Mouse (Mus musculus) CD4-positive, CD25-positive, alpha-beta regulatory T cell, adult 2 months (primary cell): ENCODE measurements around the gene Ostf1.

Source experiments
- DNase-seq: peaks from one replicate; pipeline ENCODE4 v3.0.0-alpha.2; 2012; ENCODE audit warnings: low read depth, low spot score

Ostf1 gene

DNA sequence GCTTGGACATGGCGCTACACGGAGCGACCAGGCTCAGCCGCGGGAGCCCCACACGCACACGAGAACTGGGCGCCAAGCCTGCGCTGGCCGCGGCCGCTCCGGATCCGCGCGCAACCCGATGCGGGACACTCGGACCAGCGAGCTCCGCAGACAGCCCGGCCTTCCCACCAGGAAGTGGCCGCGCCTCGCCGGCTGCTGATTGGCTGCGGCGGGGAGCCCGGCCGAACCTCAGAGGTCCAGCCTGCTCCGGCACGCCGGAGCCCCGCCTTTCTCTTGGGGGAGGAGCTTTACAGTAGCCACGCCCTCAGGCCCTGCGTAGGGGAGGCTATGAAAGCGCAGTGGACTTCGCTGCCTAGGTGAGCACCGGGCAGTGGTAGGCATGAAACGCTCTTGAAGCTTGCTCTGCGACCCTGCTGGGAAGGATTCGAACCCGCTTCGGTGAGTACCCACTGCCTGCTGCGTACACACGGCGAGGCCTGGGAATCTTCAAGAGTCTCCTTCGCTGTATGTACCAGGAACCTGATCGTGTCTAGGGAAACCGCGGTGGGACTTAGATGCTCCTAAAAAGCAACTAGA, at the start of gene Ostf1, which contains the start of gene Nmrk1:
Ostf1 (minus strand) TSS at position 180 of the 576 bp plus-strand sequence.
Nmrk1 (plus strand) TSS at position 307 of the 576 bp plus-strand sequence.
- peak; percentile 92 for DNase-seq

DNA sequence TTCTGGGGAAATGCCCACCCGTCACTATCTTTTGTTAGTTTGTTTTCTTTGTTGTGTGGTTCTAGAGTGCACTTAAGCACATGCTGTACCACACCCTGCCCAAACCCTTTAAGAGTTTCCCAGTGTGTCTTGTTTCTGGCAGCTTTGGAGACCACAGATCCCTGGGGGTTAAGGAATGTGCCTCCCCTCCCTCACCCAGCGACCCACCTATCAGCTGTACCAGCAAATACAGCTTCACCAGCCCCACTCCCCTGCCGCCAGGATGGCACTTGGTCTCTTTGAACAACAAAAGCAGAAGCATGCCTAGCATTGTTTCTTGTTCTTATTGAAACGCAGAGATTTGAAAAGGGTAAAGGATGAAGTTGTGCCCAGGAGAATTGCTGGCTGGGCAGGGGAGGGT, 41.5 kb upstream of the Ostf1 start:
- DNase-seq: no peak

DNA sequence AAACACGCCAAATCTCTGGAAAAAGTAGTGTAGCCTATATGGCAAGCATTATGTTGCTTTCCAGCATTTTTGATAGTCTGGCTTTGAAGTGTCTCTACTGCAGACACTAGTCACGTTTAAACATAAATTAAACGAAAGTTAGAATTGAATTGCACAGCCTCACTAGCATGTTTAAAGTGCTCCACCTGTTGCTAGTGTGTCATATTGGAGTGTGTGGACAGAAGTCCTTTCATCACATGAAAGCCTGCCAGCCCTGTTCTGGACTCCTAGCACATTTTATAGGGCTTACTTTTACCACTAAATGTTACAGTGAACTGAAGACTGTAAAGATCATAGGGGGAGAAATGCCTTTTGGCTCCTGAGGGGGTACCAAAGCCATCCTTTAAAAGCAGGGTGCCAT, 40.9 kb upstream of the Ostf1 start:
- DNase-seq: no peak

DNA sequence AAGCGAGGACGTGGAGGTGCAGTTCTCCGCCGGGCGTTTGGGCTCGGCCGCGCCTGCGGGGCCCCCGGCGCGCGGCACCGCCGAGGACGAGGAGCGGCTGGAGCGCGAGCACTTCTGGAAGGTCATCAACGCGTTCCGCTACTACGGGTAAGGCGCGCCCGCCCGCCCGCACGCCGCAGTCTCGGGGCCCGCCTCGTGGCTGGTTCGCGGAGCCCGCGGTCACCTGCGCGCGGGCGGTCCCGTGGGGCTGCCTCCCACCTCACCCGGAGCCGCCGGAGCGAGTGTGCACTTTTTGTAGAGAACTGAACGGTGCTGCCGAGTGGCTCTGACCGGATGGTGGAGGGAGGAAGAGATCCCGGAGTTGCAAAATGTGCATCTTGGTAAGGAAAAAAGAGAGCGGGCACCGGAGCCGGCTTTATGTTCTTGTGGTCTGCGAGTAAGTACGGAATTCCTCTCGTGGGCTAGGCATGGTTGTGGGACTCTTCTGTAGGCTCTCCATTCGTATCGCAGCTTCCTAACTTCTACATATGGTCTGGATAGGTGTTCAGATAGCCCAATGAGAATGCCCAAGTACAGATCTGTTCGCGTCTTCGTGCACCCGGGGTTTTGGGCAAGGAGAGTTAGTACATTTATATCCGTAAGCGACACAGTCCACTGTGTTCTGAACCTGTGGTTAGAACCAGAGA, 39.6 kb upstream of the Ostf1 start:
- DNase-seq: peak; percentile 65

DNA sequence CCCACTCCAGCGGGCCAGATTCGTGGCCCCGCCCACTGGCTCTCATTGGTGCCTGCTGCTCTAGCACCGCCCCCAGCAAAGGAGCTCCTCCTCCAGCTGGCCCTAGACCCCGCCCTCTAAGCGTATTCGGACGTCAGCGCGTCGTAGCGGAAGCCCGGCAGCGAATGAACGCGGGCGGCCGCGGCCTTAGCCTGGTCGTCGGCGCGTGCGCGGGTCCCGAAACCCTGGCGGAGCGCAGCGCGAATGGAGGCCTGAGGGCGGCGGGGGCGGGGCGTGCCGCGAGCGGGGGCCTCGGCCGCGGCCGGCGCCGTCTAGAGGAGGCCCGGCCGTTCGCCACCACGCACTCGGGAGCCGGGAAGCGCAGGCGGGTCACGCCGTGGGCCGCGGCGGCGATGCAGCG, 39.0 kb upstream of the Ostf1 start, which contains the start of gene Carnmt1:
Carnmt1 (plus strand) TSS at position 157 of the 400 bp plus-strand sequence.
- peak; percentile 99 for DNase-seq

DNA sequence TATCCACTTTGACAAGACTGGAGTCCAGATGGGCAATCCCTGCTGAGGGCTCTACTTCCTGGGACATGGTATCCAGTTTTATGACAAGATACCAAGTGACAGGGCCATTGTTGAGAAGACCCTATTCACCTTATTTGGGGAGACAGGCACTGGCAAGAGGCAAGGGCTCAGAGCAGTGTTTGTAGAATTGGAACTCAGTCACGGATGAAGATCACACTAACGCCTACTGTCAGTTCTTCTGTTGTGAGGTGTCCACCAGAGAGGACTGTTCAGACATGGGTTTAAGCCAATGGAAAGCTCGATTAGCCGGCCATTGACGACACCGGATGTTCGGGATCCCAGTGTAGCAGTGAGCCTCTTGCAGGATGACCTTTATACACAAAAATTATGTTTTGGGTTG, 37.9 kb upstream of the Ostf1 start:
- no peak for DNase-seq

DNA sequence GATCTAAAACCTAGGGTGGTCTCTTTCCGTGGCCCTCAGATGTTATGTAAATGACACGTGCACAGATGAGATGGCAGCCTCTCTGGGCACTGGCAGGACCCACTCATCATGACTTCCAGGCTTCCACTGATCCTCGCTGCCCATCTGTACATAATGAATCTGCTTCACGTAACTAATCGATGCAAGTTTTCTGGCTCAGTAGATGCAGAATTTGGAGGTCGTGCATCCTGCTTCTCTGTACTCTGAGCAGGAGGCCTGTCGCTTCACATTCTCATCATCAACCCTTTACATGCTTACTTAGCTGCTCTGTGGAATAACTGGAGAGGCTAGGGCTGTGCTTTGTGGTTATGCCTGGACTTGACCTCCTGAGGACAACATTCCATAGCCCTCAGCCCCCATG, 35.3 kb upstream of the Ostf1 start:
- no peak for DNase-seq

DNA sequence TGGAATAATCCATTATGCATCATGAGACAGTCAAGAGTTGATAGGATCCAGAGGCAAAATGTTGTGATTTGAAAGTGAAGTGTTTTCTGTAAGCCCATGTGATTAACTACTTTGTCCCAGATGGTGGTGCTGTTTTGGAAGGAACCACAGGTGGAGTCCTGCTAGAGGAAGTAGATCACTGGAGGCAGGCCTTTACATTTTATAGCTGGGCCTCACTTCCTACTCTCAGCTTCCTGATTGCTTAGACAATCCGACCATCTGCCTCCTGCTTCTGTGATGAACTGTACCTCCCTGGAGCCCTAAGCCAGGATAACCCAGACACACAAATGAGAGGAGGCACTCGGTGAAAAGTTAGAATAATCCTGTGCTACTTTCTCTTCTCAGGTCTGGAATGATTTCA, 32.3 kb upstream of the Ostf1 start:
- peak; percentile 26 for DNase-seq

DNA sequence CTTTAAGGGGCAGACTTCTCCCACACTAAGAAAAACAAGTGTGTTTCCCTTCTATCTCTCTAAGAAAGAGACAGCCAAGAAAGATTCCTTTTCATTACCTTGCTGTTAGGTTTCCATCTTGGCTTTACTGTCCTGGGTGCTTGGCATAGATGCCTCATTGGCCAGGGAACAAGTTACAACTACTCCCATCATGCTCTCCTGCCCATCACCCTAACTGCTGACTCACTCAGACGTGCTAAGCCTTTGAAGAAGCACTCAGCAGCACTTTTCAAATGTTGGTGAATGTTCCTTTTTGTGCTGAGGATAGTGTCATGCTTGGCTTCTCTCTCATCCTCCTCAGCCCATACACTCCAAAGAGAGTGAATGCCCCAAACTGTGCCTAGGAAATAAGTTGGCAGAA, 30.1 kb upstream of the Ostf1 start:
- DNase-seq: no peak

DNA sequence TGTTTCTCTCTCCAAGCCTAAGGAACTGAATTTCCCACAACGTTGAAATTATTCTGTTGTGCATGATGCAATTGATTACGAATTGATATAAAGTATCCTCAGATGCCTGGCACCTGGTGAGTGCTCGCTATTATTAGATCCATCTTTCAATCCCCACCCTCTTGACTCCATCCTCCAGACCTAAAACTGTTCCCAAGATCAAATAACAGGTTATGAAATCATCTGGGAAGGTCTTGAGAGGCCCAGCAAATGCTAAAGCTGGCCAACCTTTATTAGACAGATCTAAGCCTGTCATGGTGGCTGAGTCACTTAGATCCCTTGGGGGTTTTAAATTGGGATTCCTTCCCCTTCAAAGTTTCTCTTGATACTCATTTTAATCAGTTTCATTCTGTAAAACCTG, 28.8 kb upstream of the Ostf1 start:
- no peak for DNase-seq

DNA sequence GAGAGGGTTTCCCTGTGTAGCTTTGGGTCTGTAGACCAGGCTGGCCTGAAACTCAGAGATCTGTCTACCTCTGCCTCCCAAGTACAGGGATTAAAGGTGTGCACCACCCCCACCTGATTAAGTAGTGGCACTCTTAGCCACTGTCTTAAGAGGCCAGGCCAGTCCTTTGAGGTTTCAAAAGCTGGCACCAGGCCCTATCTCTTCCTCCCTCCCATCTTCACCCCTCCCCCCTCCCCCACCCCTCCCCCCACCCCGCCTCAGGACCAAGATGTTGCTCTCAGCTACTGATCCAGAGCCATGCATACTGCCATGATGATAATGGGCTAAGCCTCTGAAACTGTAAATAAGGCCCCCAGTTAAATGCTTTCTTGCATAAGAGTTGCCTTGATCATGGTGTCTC, 27.7 kb upstream of the Ostf1 start:
- no peak for DNase-seq

DNA sequence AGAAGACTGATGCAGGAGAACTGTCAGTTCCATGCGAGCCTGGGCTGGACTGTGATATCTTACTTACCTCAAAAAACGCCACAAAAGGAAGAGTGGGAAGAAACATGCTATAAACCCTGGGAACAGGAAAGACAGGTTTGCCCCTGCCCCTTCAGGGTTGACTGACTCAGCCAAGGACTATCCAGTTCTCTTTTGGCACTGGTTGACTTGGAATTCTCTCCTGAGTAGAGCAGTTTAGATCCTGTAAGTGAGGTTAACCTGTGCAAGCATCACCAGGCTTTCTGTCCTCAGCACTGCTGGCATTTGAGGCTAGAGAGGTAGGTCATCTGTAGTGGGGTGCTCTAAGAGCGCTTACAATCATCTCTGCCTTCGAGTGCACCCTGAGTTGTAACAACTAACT, 26.9 kb upstream of the Ostf1 start:
- DNase-seq: no peak

DNA sequence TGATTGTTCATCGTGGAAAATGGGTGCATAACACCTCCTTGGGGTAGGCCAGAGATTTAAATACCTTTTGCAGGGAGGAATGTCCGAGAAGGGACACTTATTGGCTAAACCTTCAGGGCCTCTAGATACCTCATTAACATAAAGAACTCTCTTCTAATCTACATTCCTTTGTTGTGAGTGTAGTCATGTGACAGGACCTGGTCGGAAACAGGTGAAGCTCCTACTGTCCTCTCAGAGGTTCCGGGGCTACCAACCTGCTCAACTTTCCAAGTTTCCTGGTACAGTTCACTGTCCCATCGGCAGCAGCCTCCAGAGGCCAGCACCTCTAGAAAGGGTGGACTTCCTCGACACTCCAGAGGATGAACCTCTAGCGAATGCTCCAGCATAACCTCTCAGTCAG, 24.4 kb upstream of the Ostf1 start:
- DNase-seq: no peak

DNA sequence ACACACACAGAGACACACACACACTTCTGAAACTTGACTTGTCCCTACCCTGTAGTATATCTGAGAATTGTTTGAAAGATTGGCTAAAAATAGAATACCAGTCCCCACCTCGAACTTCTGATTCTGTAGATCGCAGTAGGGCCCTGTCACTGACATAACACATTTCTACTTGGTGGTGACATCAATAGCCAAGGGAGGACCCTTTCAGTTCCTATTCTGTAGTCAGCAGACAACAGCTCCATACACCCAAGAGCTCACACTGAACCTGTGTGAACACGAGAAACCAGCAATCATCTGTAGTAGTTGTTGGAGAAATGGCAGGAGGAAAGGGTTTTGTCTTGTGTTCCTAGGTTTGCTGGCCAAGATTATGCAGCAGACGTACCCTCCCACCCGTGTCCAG, 23.4 kb upstream of the Ostf1 start:
- no peak for DNase-seq

DNA sequence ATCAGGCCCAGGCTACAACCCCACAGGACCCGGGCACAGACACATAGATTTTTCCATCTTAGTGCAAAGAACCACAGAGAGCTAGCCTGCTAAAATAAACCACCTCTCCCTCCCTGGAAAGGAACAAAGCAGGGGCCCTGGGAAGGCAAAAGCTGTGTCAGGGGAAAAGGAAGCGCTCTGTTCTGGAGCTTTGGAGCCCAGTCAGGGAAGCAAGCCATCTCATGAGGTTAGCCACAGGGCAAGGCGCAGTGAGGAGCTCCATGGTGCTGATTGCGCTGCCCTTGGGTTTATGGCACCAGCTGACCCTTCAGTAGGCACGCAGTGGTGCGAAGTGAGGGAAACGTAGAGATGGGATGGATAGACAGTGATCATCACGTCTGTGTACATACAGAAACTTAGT, 22.7 kb upstream of the Ostf1 start:
- no peak for DNase-seq

DNA sequence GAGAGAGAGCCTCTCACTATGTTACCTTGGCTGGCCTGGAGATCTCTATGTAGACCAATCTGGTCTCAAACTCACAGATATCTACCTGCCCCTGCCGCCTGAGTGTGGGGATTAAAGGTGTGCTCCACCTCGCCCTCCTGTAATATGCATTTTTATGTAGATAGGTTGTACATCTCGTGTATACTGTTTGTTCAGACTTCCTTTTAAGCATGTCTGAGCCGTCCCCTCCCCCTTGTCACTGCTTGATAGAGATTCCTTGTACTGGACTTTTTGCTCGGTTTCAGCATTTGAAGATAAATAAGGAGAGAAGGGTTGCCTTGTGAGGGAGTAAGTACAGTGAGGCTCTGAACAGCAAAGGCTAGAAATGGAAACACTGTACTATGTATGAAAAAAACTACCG, 21.4 kb upstream of the Ostf1 start:
- no peak for DNase-seq

DNA sequence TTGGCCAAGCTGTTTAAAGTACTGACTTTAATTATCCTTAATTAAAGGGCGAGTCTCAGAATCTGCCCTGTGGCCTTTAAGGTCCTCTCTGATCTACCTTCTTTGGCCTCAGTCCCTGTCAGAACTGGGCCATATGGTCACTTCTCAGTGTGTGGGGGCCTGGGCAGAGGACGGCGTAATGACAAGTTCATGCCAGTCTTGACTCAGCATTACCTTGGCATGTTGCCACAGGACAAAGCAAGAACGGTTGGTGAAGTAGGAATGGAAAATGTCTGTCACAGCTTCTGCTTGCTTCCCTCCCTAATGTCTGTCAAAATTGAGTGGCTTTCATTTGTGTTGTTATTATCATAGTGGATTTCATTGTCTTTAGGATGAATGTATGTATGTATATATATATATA, 21.0 kb upstream of the Ostf1 start:
- no peak for DNase-seq

DNA sequence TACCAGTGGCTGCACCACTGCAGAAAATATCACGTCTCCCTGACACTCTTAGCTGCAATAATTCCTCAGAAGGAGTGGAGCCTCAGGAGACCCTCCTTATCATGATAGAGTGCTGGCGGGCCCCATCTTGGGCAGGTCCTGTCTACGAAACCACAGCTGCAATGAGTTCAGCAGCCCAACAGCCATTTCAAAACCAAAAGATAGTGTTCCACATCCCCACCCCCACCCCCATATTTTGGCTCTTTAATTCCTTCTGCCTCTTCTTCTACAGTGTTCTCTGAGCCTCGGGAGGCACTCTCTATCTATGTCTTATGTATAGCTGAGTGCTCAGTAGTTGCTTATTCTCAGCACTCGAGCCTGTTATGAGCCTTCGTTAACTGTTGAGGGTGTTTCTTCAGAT, 18.9 kb upstream of the Ostf1 start:
- no peak for DNase-seq

DNA sequence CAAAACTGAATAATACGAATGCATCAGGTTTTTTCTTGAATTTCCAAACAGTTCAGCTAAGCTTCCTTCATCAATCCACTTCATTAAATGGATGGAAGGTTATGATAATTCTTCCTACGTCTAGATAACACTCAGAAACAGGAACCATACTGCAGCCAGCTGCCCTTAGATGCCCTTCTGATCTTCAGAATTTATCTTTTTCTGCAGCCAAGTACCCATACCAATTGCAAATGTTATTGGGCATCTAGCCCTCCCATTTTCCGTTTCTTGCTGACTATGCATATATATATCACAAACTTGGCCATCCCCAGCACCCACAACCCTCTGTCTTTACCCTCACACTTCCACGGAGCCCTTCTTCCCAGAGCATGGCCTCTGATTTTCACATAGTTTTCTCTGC, 18.3 kb upstream of the Ostf1 start:
- DNase-seq: no peak

DNA sequence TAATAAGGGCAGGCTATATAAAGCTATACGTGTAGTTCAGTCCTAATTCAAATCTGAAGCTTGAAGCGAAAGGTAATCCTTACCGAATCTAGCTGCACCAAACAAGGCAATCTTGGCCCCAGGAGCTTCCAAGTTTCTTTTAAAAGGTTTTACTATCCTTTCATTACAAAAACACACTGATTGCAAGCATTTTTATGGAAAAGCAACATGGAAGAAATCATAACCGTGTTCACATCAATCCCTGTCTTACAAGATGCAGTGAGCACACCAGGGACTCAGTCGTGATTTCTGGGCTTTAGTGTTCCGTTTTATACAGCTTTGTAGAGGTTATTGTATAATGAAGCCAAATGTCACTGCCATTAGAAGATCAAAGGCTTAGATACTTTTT, 16.9 kb upstream of the Ostf1 start:
- no peak for DNase-seq

DNA sequence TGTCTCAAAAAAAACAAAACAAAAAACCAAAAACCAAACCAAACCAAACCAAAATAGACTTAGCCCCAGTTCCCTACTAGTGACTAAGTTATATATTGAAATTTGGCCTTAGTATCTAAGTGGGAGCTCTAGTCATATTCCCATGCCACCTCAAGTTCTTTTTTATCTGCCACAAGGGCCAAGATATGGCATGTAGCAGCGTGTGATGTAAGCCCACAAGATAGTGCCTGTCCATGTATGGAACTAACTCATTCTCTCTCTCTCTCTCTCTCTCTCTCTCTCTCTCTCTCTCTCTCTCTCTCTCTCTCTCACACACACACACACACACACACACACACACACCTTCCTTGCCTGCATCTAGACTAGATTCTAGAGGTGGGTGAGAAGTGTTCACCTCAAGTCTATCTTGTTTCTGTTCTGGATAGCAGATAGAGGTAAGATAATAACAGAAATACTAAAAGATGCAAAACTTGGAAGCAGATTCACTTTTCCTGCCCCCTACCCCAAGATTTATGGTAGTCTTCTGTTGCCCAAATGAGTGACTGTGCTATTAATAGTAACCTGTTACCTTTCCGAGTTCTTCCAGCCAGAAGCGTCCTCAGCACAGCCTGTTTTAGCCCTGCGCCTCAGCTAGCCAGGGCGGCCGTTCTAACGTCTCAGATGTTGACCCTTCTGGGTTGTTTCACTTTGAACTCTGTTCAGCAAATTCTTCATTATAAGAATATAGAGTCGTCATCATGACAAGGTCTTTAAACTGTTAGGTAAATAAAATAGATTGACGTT, 16.3 kb upstream of the Ostf1 start:
- no peak for DNase-seq

DNA sequence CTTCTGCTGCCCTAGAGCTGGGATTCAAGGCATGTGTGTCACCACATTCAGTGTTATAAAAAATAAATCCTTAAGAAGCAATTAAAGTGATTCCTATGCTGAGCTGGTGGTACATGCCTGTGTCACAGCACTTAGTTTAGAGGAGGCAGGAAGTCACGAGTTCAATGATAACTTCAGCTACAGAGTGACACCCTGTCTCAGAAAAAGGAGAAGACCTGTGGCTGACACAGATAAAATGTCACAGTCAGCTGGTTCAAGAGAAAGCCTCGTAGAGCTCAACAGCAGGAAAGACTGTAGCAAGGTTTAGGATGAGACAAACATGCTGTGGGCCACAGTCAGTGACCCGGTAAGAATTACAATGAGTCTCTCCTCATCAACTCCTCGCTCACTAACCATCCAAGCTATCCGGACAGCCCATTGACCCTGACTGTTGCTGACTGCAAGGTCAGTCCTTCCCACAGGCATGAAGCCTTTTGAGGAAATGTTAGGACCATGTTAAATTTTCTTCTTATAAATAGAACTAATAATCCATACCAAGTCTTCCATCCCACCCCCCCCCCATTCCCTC, 15.3 kb upstream of the Ostf1 start:
- DNase-seq: peak; percentile 24

DNA sequence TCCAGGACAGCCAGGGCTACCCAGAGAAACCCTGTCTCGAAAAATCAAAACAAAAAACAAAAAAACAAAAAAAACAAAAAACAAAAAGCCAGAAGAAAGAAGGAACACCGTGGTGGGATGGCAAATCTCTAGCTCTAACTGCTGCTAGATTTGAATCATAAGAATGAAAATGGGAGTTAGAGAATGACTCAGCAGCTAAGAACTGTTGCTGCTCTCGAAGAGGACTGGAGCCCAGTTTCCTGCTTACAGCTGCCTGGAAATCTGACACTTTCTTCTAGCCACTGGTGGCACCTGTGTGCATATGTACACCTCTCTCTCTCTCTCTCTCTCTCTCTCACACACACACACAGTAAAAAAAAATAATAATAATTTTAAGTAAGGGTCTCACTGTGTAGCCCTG, 14.8 kb upstream of the Ostf1 start:
- DNase-seq: peak; percentile 9
